Mouse (Mus musculus): Measurements from ENCODE around the gene Nf2. TPM values are rescaled to one million over a fixed set of nuclear protein-coding genes. Genes with fewer than 3 reads are reported as not detected.
"Not testable (repeated sequence)": the region's sequence is repeated elsewhere in the genome, so short reads cannot be mapped to it uniquely, and the experiment has no call there.

Gene Nf2
- total RNA-seq, 2 experiments from 2014 or later, result 80.0 to 80.1 TPM

DNA sequence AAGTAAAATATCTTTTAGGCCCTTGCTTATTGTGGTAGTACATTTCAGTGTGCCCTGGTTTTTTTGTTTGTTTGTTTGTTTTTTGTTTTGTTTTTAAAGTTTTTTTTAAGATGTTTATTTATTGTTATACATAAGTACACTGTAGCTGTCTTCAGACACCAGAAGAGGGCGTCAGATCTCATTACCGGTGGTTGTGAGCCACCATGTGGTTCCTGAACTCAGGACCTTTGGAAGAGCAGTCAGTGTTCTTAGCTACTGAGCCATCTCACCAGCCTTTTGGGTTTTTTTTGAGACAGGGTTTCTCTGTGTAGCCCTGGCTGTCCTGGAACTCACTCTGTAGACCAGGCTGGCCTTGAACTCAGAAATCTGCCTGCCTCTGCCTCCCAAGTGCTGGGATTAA is 46.9 kb downstream of the Nf2 start:
- DNase-seq; intact Hi-C loops (cut with DNase I): not testable (repeated sequence)

DNA sequence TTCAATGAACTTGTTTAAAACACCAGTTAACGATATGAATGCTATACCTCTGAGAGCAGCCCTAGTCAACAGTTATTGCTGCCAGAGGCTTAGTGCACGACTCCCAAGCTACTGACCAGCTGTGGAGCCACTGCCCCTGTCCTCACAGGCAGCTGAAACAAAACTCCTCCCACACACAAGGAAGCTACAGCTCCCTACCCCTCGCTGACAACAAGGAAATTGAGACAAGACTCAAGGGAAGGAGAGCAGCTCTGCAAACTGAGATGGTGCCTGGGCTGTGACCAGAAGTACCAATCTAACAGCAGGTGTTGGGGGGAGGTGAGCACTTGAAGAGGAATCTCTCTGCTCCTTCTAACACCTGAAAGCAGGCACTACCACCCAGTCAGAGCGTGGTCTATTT is 48.7 kb downstream of the Nf2 start:
- intact Hi-C loops (cut with DNase I), result no loop called here
- DNase-seq, result no peak

DNA sequence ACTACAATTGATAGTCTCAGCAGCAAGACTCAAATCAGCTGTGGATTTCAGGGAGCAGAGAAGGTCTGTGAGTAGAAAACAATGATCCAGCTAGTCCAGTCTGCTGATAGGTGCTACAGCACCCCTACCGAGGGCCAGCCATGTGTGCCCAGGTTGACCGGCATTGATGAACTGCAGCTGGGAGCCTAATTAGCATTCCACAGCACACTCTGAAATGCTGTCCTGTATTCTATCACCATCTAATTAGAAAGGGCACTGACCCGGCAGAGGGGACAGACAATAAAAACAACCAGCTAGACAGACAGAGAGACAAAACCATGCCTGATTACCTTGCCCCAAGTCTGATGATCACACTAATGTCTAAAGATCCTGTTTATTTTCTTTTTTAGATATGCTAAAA is 56.3 kb downstream of the Nf2 start:
- intact Hi-C loops (cut with DNase I), result no loop called here

DNA sequence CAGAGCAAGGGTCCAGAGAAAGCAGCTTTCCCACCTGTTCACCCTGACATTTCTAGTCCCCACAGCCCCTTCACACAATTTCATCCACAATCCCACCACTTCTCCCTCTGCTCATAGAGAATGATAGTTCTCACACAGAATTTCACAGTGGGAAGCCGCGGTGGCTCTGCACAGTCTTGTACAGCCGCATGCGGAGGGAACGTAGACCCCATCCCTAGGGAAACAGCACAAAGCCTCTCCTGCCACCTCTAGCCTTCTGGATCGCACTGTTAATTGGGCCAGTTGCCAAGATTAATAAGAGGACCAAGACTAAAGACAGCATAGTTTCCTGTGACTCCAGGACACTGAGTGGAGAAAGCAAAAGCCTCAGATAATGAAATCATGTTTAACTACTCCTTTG is 57.8 kb downstream of the Nf2 start:
- no peak for DNase-seq
- intact Hi-C loops (cut with DNase I), result no loop called here

More for the DNA sequence above, 56.3 kb downstream of the Nf2 start:
- DNase-seq, result no peak

DNA sequence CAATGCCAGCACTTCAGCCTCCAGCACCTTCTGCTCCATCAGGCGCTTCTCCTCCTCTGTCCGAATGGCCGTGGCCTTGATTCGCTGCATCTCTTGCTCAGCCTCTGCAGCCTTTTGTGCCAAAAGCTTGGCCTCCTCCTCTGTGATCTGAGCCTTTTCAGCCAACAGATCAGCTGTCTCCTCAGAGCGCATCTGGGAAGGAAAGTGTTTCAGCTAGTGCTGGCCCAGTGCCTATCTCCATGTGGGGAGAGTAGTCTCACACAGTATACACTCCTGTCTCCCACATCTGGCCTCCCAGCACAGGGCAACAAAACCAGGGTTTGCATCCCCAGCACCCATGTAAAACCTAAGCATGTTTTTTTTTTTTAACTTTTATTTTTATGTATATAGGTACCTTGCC is 59.6 kb downstream of the Nf2 start:
- no peak for DNase-seq

DNA sequence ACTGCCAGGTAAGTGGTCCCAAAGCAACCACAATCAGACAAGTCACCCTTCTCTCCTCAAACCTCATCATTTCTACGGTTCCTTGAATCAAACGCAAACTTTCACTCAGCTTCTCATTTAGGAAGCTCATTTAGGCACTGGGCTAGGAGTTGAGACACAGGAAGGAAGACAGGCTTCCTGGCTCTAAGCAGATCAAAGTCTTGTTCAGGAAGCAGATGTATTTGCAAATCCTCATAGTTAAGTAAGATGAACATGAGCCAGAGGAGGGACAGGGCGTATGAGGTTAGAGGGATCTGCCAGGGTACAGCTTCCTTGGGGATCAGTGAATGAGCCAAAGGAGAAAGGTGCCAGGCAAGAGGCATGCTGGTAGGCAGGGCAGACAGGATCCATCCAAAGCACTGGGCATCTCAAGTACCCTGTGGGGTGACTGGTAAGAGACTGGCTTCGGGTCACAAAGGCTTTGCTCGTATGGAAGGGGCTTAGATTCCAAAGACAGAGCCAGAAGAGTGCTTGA is 64.7 kb downstream of the Nf2 start:
- intact Hi-C loops (cut with DNase I), result no loop called here
- DNase-seq, result no peak

More for the DNA sequence above, 59.6 kb downstream of the Nf2 start:
- intact Hi-C loops (cut with DNase I), result no loop called here

DNA sequence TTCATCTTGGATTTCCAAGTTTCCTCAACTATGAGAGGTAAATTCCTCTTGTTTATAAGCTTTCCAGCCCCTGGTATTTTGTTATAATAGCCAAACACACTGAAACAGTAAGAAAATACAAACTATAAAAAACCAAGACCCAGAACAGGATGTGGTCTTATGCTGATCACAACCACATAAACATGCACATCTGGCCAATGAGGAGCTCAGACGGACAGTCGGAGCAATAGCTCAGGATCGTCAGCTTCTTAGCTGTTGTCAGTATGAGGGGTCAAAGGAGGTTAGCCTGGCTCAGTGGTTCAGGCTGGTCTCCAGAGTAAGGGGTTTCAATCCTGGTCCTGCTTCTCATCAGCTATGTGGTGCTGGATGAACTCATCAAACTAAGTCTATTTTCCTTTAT is 66.2 kb downstream of the Nf2 start:
- no peak for DNase-seq
- intact Hi-C loops (cut with DNase I), result no loop called here

DNA sequence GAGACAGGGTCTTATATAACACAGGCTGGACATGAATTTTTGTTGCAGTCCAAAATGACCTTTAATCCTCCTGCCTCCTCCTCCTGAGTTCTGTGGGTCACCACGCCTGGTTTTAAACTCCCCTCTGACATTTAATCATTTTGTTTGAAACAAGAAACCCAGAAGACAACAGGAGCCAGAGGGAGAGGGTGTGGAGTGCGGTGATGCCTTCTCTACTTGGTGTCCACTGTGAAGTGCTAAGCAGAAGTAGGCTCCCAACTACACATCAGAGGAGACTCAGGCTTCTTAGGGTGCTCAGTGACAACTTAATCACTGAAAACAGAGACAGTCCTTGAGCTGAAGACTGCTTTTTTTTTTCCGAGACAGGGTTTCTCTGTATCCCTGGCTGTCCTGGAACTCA is 68.4 kb downstream of the Nf2 start:
- intact Hi-C loops (cut with DNase I), result no loop called here

DNA sequence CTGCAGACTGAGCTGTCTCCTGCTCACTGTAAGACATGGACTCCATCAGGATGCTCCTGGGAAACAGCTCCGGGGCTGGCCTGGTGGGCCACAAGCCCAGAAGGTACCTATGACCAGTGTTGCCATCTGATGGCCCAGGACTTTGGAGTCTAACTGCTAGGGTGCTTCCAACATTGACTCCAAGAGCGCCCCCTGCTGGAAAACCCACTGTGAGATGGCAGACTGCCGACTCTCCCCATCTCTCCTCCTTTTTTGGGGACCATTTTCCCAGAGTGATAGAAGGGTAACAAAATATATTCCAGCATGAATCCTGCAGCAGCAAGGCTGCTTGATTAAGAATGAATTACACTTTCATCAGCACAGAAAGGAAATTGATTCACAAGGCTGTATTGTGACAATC is 76.4 kb downstream of the Nf2 start:
- DNase-seq, result peak; percentile 54 to 72
- intact Hi-C loops (cut with DNase I), result loop anchor here (5.0 kb wide), 2 partner anchors 276 to 336 kb away; no protein-coding TSS in a partner anchor

More for the DNA sequence above, 68.4 kb downstream of the Nf2 start:
- DNase-seq, result no peak

DNA sequence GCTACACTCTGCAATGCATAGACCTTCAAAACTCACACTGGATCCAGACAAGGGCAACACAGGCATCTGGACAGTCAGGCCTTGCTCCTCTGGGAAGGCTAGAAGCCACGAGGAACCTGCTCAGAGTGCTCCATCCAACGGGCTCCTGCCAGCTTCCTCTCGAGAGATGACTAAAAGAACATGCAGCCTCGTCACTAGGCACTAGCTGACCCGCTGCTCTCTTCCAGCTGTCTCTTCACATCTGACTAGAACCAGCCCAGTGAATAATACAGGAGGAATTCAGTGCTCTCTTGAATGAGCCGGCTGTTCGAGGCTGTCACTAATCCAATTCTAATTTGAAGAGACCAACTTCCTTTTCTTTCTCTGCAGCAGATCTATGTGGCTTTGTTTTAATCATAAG is 77.6 kb downstream of the Nf2 start:
- intact Hi-C loops (cut with DNase I), result loop anchor here (5.0 kb wide), 2 partner anchors 274 to 334 kb away; no protein-coding TSS in a partner anchor
- DNase-seq, result no peak

DNA sequence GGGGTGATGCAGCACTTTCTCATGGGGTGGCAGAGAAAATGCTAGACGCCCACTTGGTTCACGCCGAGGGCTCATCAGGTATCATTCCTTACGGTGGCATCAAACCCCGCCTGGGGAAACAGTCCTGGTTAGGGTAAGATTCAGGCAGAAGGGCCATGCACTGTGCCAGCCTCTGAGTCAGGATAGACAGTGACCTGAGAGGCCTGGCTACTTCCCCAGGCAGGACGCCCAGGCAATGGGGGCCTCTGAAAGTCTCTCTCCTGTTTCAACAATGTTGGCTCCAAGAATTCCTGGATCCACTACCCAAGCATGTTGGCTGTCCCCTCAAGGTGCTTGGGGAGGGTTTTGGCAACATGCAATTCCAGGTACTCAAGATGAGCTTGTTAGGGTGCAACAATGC is 79.5 kb downstream of the Nf2 start:
- DNase-seq, result no peak
- intact Hi-C loops (cut with DNase I), result loop anchor here (5.0 kb wide), 2 partner anchors 273 to 333 kb away; no protein-coding TSS in a partner anchor

DNA sequence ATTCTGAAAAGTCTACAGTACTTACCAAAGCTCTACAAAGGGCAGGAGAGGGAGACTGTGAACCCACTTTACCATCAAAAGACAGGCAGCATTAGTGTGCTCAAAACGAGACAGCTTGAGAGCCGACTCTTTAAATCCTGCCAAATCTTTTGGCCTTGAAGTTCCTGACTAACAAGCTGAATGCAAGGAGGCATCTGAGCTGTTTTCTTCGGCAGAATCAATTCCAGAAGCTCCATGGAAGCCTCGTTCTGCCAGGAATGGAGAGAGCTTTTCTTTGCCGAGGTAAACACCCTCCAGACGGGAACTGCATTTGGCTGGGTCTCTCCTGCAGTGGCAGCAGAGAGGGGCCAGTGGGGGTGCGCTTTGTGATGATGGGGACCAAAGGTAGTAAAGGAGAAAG is 80.0 kb downstream of the Nf2 start:
- intact Hi-C loops (cut with DNase I), result no loop called here
- no peak for DNase-seq

DNA sequence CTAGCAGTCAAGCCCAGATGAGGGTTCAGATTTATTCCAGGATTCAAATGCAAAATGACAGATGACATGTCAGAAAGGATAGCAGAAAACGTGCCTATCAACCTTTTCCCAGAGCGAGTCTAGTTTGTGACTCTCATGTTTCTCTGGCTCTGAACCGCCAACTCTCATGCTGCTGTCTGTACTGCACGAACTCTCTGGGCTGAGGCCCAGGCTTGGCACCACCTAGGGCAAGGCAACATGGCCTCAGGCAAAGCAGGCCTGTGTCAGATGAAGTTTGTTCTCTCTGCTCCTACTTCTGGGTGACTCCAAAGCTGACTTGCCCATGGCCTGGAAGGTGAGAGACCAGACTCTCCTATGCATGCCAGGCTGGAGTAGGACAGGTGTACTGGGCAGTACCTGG is 80.9 kb downstream of the Nf2 start:
- intact Hi-C loops (cut with DNase I), result no loop called here
- no peak for DNase-seq

DNA sequence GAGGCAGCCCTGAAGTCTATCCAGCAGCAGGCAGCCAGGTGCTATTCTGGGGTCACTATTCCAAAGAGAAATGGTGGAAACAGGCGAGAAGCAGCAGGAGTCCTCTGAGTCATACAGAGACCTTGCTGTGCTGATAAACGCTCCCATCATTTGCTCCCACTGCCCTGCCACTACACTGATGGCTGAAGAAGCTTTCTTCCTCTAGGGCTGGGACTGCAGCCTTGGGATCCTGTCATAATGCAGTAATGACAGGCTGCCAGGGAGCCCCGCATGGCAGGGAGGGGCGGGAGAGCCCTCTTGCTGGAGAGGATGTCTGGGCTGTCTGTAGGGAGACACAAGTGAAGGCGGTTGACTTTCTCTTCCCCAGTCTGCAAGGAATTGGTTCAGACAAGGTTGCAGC is 84.9 kb downstream of the Nf2 start:
- intact Hi-C loops (cut with DNase I), result no loop called here
- no peak for DNase-seq

DNA sequence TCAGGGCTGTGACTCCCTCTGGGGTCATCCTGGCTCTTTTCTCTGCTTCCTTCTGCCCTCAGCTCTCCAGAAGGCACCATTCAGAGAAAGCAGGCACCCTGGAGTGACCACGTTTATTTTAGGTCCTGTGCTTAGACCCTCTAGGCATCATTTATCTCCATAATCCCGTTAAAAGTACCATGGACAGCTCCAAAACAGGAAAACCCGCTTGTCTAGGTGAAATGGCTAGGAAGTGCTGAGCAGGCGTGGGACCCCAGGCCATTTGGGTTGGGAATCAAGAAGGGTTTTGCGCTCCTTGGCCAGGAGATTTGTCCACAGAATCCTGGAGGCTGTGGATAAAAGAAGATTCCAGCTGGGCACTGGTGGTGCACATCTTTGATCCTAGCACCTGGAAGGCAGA is 85.7 kb downstream of the Nf2 start:
- DNase-seq, result no peak
- intact Hi-C loops (cut with DNase I), result no loop called here

DNA sequence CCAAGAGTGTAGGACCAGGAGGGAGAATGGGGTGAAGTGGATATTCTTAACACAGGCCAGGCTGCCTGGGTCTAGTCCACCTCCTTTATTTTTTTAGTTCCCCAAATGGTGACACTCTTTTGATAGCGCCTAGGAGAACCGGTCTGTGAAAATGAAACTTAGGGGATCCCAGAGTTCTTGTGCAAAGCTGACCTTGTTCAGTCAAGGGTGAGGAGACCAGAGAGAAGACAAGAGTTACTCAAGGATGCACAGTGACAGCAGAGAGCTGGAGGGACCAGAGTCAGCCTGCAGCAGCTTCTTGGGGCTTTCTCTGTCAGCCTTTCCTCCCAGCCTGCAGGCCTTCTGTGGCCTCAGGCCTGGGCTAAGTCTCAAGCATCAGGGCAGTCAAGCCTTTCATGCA is 86.8 kb downstream of the Nf2 start:
- intact Hi-C loops (cut with DNase I), result no loop called here
- no peak for DNase-seq

DNA sequence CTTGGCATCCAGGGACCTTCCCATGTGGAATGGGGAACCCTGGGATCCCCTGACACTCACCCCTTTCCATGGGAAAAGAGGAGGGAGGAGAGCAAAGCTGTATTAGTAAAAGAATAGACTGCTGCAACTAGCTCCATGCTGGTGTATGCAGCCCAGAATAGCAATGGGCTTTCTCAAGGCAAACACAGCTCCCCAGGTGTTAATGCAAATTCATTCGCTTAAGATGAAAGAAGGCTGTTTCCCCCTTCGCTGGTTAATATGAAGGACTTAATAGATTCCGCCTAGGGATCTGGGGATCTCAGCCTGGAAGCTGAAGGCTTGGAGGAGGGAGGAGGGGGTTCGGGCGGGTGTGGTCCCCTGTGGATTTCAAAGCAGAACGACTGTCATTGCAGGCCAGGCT is 87.3 kb downstream of the Nf2 start:
- intact Hi-C loops (cut with DNase I), result no loop called here

DNA sequence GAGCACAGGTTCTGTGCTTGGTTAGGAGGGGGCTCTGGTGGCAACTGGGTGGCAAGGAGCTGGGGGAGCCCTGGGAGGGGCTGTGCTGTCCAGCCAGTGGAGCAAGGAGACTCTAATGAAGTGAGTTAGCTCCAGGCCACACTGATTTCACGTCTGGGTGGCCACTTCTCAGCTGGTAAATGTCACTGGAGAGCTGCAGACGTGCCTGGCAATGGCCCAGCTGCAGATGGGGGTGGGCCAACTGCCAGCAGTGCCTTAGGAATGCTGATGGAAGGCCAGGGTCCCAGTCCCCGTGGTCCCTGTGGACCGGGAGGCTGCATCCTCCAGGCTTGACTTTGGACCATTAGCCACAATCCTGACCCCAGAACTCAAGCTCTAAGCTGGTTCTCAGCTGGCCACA is 88.9 kb downstream of the Nf2 start:
- intact Hi-C loops (cut with DNase I), result no loop called here
- DNase-seq, result peak; percentile 19 to 26

More for the DNA sequence above, 87.3 kb downstream of the Nf2 start:
- DNase-seq, result no peak

DNA sequence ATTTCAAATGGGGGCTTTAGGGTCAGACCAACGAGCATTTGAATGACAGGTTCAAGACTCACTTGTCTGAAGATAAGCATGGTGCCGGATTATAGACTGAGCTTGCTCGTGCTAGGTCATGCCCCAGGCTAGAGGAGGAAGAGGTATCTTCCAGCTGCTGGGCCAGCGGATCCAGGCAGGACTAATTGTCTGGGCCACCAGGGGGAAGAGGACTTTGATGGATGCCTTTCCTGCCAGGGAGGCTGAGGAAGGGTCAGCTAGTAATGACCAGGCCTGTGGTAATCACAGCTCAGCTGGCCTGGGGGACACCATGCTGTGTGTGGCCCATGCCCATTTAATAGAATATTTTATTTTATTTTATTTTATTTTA is 91.6 kb downstream of the Nf2 start:
- no peak for DNase-seq
- intact Hi-C loops (cut with DNase I), result no loop called here

DNA sequence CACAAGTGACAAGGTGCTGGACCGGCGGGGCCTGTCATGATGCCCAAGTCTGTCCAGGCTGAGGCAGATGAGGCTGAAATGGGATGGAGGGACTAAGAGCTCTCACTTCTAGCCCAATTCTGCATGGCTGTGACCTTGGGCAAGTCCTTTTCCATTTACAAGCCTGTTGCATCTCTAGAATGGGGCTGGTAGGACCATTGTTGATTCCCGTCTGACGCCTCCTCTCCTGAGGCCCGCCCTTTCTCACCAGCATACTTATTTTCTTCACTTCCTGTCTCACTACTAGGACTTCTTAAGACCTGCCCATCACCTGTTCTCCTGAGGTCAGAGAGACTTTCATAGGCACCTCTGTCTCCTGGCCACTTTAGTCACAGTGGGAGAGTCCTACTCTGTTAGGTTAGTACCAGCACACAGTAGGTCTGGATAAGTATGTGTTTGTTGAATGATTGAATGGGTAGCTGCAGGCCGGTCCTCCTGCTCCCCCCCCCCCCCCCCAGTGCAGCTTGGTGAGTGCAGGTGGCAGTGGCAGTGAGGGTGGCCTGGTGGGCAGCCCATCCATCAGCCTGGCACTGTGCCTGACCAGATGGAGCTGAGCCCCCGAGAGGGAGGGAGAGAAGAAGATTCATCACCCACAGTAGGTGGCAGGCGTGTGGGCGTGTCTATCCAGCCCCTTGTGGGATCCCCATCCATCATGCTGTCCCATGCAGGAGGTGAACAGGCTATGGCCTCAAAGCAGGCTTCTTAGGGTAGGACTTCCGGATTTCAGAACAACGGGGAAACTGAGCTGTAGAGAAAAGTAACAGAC is 92.2 kb downstream of the Nf2 start:
- no peak for DNase-seq
- intact Hi-C loops (cut with DNase I), result no loop called here

DNA sequence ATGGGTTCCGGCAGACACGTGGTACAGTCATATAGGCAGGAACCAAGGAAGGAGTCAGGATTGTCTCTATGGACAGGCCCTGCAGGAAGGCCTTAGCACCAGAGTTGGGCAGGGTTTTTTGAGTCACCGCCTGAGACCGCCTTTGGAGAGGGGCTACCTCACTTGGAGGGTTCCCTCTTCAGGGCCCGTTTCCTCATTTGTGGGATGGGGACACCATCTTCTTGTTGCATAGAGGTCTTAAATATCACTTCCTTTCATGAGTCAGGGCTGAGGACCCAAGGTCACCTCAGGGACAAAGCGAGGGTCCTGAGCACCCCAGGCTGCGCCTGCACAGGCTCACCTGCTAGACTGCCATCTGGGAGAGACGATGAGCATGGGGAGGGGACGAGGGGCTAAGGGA is 92.9 kb downstream of the Nf2 start:
- intact Hi-C loops (cut with DNase I), result no loop called here
- DNase-seq, result no peak

DNA sequence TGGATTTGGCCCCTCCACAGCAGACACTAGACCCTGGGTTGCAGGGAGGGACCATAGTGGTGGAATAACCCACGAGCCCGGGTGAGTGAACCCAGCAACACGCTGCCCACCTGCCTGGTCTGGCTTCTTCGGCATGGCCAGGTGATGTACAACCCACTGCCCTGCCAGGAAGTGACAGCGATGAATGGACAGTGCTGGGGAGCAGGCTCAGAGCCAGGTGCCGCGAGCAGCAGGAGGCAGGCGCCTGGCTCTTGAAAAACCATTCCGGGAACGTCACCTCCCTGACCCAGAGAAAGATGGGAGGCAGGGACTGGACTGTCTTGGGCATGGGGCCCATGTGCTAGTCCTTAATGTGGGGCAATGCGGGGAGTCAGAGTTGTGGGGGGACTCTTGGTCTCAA is 94.5 kb downstream of the Nf2 start:
- no peak for DNase-seq
- intact Hi-C loops (cut with DNase I), result no loop called here

DNA sequence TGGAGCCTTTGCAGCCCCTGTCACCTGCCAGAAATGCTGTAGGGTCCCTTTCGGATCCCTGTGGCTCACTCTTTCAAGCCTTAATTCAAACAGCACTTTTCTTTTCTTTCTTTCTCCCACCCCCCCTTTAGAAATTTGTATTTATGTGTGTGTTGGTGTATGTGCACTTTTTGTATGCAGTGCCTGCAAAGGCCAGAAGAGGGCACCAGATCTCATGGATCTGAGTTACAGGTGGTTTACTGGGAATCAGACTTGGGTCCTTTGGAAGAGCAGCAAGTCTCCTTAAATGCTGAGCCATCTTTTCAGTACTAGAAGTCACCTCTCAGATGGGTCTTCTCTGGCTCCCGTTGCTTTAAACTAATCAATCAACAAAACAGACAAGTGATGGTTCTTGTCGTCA is 95.3 kb downstream of the Nf2 start:
- no peak for DNase-seq
- intact Hi-C loops (cut with DNase I), result no loop called here

Measured in heart, postnatal 36 days (tissue).